Mouse (Mus musculus): ENCODE measurements at regions not wholly inside any gene's neighbourhood (a gene's known extent, or its start where the extent isn't known, plus 50 kb on each side); places are given as distances from the start of the nearest gene placed in this dataset.

DNA sequence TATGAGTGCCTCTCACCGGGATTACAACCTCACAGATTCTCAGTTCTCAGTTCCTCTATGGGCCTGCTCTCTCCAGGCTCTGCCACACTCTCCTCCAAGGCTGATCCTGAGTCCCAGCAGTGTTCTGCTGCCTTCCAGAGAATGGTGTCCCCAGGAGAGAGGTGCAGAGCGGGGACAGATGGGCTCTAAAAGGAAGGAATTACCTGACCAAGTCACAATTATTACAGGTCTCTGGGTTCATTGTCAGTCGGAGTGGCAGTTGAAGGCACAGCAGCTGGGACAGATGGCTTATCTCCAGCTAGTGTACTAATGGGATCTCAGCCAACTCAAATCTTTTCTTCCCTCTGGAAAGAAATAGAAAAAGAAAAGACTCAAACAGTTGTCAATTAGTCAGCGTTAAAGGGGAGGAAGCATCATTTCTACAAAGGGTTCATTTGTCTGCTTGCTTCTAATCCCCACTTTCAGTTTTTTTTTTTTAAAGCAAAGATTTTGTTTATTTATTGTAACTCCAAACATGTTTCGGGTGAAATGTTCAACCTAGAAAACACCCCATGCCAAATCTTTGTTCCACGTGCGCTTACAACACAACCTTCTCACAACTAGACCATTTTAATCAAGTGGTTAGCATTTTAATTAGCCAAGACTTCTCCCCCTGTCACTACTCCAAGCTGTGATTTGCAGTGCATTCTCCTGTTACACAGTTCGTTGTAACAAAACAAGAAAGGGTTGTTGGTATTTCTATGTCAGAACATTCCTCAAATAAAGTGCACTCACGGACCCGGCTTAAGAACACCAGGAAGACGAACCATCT lies 304.3 kb upstream of the Sox11 start:
- DNase-seq (ENCODE audit: low read depth, low spot score), result no peak

- no peak for DNase-seq (ENCODE audit: low read depth, low spot score)
Observed at GRCm38 (mm10) chr12:27619616-27620015, 277.2 kb upstream of the Sox11 start.

DNA sequence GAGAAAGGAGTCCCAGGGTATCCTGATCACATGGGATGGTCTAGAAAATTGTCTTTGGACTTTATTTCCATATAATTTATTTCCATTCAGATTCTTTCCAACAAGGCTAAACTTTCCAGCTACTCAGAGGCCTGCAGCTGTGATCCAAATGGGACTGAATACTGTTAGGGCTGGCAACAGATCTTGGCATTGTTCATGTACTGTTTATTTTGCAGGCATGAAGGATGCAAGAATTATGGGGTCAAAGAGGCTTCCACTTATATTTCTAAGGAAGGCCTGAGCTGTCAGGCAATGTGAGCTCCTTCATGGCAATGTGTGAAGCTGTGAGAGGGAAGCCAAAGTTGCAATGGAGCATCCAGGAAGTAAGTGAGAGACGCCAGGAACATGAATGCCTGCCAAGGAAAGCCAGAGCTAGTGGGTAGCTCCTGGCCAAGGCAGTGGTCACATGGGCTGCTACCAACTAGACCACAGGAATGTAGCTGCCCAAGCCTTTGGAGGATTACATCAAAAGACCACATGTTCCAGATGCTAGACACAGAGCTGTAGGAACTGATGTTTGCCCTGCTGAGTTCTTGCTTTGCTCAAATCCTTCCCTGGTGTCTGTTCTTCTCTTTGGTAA lies 261.8 kb upstream of the Sox11 start:
- DNase-seq (ENCODE audit: low read depth, low spot score), result peak; percentile 25

GRCm38 (mm10) chr12:27599149-27599548 lies 256.8 kb upstream of the Sox11 start:
- DNase-seq (ENCODE audit: low read depth, low spot score), result peak; percentile 40

DNA sequence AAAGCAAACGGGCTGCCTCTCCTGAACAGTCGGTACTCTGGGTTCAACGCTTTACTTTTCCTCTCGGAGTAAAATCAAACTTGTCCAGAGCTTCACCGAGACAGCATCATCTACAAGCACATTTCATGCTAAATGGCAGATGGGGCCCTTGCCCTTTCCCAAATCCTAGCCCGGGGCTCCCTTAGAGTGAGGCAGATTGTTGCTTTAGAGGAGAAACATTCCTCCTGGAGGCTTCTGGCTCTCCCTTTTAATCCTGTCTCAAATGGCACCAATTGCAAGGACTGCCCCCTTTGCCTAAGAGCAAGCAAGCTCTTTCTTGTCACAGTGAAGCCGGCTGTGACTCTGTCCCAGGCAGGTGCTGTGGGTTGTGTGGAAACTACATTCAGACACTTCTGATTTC lies 255.5 kb upstream of the Sox11 start:
- no peak for DNase-seq (ENCODE audit: low read depth, low spot score)

DNA sequence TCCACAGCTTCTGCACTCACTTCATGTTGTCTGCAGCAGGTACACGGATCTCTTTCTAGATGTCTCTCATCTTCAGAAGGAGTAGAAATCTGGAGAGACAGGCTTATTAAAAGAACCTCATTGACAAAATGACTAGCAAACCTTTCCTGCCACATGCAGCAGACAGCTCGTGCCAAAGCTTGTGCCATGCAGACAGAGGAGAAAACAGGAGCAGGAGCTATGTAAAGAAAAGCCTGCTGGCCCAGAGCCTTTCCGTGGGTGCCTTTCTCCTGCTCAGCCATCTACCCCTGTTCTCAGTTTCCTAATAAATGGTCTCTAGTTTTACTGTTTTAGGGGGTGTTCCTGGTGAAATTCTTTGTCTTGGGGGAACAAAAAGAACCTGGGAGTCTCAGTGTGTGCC lies 254.9 kb upstream of the Sox11 start:
- no peak for DNase-seq (ENCODE audit: low read depth, low spot score)

DNA sequence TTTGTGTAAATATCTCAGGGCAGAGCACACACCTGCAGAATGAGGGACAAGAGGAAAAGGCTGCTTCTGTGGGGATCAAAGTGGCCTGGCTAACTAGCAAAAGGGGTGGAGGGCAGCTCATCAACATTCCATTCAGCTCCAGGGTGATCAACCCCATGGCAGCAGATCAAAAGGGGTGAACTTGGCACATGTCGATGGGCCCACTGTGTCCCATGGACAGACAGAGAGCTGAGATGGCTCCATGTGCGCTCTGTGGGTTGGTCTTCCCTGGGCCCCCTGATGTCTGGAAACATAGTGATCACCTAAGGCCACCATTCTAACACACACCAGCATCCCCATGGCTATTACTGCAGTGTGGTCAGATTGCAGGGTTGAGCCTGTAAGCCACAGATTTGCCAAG lies 253.2 kb upstream of the Sox11 start:
- DNase-seq (ENCODE audit: low read depth, low spot score), result no peak

- DNase-seq (ENCODE audit: low read depth, low spot score), result no peak
Observed at GRCm38 (mm10) chr12:27593436-27593835, 251.1 kb upstream of the Sox11 start.

GRCm38 (mm10) chr12:27576109-27576700 lies 233.8 kb upstream of the Sox11 start:
- DNase-seq (ENCODE audit: low read depth, low spot score), result peak; percentile 40

- DNase-seq (ENCODE audit: low read depth, low spot score), result peak; percentile 86
Observed at GRCm38 (mm10) chr12:27575629-27576028, 233.3 kb upstream of the Sox11 start.

GRCm38 (mm10) chr12:27567250-27567649 lies 224.9 kb upstream of the Sox11 start:
- no peak for DNase-seq (ENCODE audit: low read depth, low spot score)

GRCm38 (mm10) chr12:27565965-27566507 lies 223.7 kb upstream of the Sox11 start:
- DNase-seq (ENCODE audit: low read depth, low spot score), result peak; percentile 71

- DNase-seq (ENCODE audit: low read depth, low spot score), result peak; percentile 42
Observed at GRCm38 (mm10) chr12:27564641-27565306, 222.4 kb upstream of the Sox11 start.

DNA sequence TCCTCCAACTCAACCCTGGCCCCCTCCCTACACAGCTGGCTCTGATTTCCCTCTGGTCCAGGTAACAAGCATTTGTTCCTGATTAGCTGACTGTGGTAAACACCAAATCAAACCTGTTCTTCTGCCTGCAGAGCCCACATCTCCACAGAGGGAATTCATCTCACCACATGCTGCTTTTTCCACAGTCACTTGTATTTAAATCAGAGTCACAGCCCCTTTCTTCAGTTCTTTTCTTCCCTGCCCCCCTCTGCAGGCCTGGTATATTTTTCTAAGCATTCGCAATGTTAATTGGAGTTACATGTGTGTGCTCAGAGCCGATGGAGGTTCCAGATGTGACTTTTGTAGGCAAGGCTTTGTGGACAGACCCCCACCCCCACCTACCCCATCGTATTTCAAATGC lies 221.5 kb upstream of the Sox11 start:
- peak; percentile 89 for DNase-seq (ENCODE audit: low read depth, low spot score)

DNA sequence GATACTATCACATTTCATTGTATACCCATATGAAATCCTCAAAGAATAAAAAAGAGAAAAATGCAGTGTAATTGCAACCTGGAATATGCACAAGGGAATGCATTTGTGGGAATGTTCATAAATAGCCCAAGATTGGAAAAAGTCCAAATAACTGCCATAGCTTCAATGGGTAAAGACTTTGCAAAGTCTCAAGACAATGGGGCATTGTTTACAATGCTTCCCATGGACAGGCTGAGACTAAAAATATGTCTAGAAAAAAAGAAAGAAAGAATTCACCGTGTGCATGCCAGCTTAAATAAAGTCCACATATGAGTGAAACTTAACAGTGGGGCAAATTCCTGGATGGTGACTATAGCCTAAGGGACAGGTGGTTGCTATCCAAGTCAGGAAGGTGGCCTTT lies 210.4 kb upstream of the Sox11 start:
- DNase-seq (ENCODE audit: low read depth, low spot score), result no peak

GRCm38 (mm10) chr12:27538210-27538609 lies 195.8 kb upstream of the Sox11 start:
- DNase-seq (ENCODE audit: low read depth, low spot score), result no peak

GRCm38 (mm10) chr12:27537507-27537906 lies 195.1 kb upstream of the Sox11 start:
- no peak for DNase-seq (ENCODE audit: low read depth, low spot score)

GRCm38 (mm10) chr12:27537017-27537416 lies 194.6 kb upstream of the Sox11 start:
- peak; percentile 47 for DNase-seq (ENCODE audit: low read depth, low spot score)

GRCm38 (mm10) chr12:27525604-27526003 lies 183.2 kb upstream of the Sox11 start:
- DNase-seq (ENCODE audit: low read depth, low spot score), result no peak

GRCm38 (mm10) chr12:27513253-27513652 lies 170.9 kb upstream of the Sox11 start:
- no peak for DNase-seq (ENCODE audit: low read depth, low spot score)

GRCm38 (mm10) chr12:27508226-27508560 lies 165.8 kb upstream of the Sox11 start:
- DNase-seq (ENCODE audit: low read depth, low spot score), result no peak

Data from forelimb bud, embryonic 11.5 days (tissue).